Mouse (Mus musculus) midbrain, embryonic 11.5 days (tissue): Measurements from ENCODE around the gene A630076J17Rik. TPM values are rescaled to one million over a fixed set of nuclear protein-coding genes. Genes with fewer than 3 reads are reported as not detected.

Experiments
- ATAC-seq: fragments of 200-750 bp; cut with Nextera tagmentation; 2 replicates; pipeline ENCODE4 v1.8.0; 2017; ENCODE audit warnings: moderate TSS enrichment, moderate library complexity; ENCODE audit not compliant: low FRiP score
- DNase-seq: peaks from one replicate; pipeline ENCODE4 v3.0.0; 2015; ENCODE audit warnings: low spot score; ENCODE audit errors: missing footprints
- H3K27ac ChIP-seq: fragments of 300-500 bp; sonication (generic); 2 replicates; pipeline ENCODE4 v1.5.1; 2014; ENCODE audit warnings: low read depth, low read length
- H3K27me3 ChIP-seq: fragments of 300-500 bp; sonication (generic); 2 replicates; pipeline ENCODE4 v1.6.1; 2014; ENCODE audit warnings: mild to moderate bottlenecking, low read length, moderate library complexity, mixed read lengths; ENCODE audit not compliant: control insufficient read depth, insufficient read depth
- H3K36me3 ChIP-seq: fragments of 300-500 bp; sonication (generic); 2 replicates; pipeline ENCODE4 v1.6.1; 2014; ENCODE audit warnings: mild to moderate bottlenecking, low read length, moderate library complexity, mixed read lengths; ENCODE audit not compliant: control insufficient read depth, insufficient read depth
- H3K4me1 ChIP-seq: fragments of 300-500 bp; sonication (generic); 2 replicates; pipeline ENCODE4 v1.6.1; 2014; ENCODE audit warnings: low read length; ENCODE audit not compliant: control insufficient read depth, insufficient read depth
- H3K4me2 ChIP-seq: fragments of 300-500 bp; sonication (generic); 2 replicates; pipeline ENCODE4 v1.6.1; 2014; ENCODE audit warnings: mild to moderate bottlenecking, moderate library complexity
- H3K4me3 ChIP-seq: fragments of 300-500 bp; sonication (generic); 2 replicates; pipeline ENCODE4 v1.5.1; 2014; ENCODE audit warnings: low read depth, low read length
- H3K9ac ChIP-seq: fragments of 300-500 bp; sonication (generic); 2 replicates; pipeline ENCODE4 v1.6.1; 2014; ENCODE audit warnings: low read length
- H3K9me3 ChIP-seq: fragments of 300-500 bp; sonication (generic); 2 replicates; pipeline ENCODE4 v1.6.1; 2016; ENCODE audit warnings: low read length; ENCODE audit not compliant: control insufficient read depth
- WGBS: fragments of 180-500 bp; shearing (Covaris S2); extraction: QIAGEN DNeasy Blood & Tissue Kit; methylation state at CpG from one replicate; pipeline ENCODE4 v1.1.7; 2014; 5-methylcytosine and 5-hydroxymethylcytosine counted together
- polyA plus RNA-seq: library from polyadenylated mRNA; unstranded; fragments of >200 nt; fragmentation: Nextera tagmentation; extraction: Ambion mirVana; gene quantifications from 2 replicates; pipeline ENCODE4 v1.2.1, GENCODE M21; 2014

The A630076J17Rik gene
- polyA plus RNA-seq, 1 experiment from 2014 or later = not detected

- Histone ChIP-seq H3K4me1 (0 out of 2 replicates have a peak, but pooled peaks cover 2% of the 10 kb centered on the region), H3K36me3 (no peaks in the 10 kb centered on the region), H3K4me3 (no peak within 1 kb of the TSS), H3K9ac (no peak within 1 kb of the TSS), H3K9me3 (no peaks in the 10 kb centered on the region), H3K27me3 (no peaks in the 10 kb centered on the region), H3K4me2 (no peak within 1 kb of the TSS), H3K27ac (no peak within 1 kb of the TSS)
- no peak for ATAC-seq
- WGBS = 90% methylated on average over 9 of the region's 9 CpGs
- no peak for DNase-seq
These were observed 9.2 kb downstream of the A630076J17Rik start, which contains the start of gene Prok1 for GRCm38 (mm10) chr3:107239607-107240006. Gene Prok1, minus strand, starts transcription at chr3:107239707.

DNA sequence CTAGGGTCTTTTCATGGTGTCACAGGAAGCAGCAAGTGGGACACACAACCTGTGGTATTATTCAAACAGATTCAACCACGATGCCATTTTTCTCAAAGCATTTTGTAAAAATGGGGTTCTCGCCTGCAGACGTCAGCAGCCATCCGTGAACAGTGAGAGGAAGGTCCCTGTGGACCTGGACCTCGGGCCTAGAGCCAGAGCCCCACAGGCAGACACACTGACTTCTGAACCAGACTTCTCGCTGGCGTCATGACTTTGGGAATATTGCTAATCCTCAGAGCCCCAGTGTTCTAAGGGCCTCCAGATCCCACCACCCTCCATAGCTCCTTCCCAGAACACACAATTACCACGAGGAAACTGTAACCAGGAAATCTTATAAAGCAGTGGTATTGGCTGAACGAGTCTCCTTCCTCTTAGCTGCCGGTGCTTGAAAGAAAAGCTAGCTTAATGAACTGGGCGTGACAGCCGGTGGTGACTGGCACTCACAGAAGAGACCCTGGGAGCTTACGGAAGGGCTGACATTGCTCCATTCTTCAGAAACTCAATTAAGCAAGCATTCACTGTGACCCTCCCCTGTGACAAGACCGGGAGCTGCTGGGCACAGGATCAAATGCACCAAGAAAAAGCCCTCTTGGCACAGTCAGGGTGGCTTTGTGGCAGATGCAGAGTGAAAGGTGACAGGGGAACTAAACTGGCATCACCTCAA is 11.1 kb downstream of the A630076J17Rik start:
- WGBS = 41% methylated on average over 14 of the region's 14 CpGs
- Histone ChIP-seq H3K36me3 (no peaks in the 10 kb centered on the region), H3K27ac (no peak overlapping the region), H3K27me3 (no peaks in the 10 kb centered on the region), H3K4me2 (no peak overlapping the region), H3K4me1 (0 out of 2 replicates have a peak, but pooled peaks cover 2% of the 10 kb centered on the region), H3K9me3 (no peaks in the 10 kb centered on the region), H3K4me3 (no peak overlapping the region), H3K9ac (no peak overlapping the region)
- no peak for ATAC-seq
- DNase-seq = no peak

DNA sequence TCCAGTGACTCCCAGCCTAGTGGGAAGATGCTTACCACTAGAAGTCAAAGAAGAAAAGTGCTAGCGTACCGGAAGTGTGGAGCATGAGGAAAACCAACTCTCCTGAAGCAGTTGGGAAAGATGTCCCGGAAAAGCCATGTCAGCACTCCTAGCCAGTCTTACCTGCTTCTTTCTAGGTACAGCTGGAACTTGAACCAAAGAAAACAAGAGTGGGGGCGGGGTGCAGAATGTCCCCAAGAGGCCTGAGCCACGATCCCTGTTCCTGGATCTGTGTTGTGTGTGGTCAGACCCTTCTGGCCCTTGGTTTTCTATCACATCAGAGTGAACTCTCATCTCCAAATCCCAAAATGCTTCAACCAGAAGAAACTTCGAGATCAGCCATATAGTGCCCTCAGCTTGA is 16.5 kb downstream of the A630076J17Rik start:
- ATAC-seq (no peak), DNase-seq (peak; percentile 4)
- H3K9me3 ChIP-seq = no peaks in the 10 kb centered on the region
- no peak overlapping the region for H3K27ac ChIP-seq
- no peak overlapping the region for H3K4me2 ChIP-seq
- no peaks in the 10 kb centered on the region for H3K36me3 ChIP-seq
- no peaks in the 10 kb centered on the region for H3K27me3 ChIP-seq
- no peak overlapping the region for H3K4me3 ChIP-seq
- WGBS = 82% methylated on average over 6 of the region's 6 CpGs
- no peak overlapping the region for H3K9ac ChIP-seq
- H3K4me1 ChIP-seq = 0 out of 2 replicates have a peak, but pooled peaks cover 3% of the 10 kb centered on the region

DNA sequence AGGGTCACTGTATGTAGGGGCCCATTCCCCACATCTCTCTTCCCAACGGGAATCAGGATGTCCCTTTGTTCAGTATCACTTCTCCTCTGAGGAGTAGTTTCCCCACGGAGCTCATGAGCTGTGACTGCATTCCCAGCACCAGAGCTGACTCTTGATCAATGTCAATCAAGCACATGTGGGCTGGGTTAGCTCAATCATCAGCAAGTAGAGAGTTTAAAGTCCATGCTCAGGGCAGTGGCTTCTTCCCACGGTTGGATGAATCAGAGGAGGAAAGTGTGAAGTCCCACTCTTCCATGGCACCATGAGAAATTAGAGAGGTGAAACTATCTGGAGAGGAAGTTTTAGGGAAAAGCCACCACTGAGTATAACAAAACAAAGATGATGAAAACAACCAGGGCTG is 18.6 kb downstream of the A630076J17Rik start:
- WGBS = 73% methylated on average over 3 of the region's 3 CpGs
- DNase-seq = no peak
- no peak overlapping the region for H3K9ac ChIP-seq
- H3K4me2 ChIP-seq = no peak overlapping the region
- ATAC-seq = no peak
- no peak overlapping the region for H3K4me3 ChIP-seq
- H3K4me1 ChIP-seq = 0 out of 2 replicates have a peak, but pooled peaks cover 3% of the 10 kb centered on the region
- H3K27me3 ChIP-seq = no peaks in the 10 kb centered on the region
- no peaks in the 10 kb centered on the region for H3K36me3 ChIP-seq
- H3K27ac ChIP-seq = no peak overlapping the region
- H3K9me3 ChIP-seq = no peaks in the 10 kb centered on the region

GRCm38 (mm10) chr3:107250320-107250719 is 19.9 kb downstream of the A630076J17Rik start:
- 75% methylated on average over 2 of the region's 2 CpGs for WGBS
- H3K4me1 ChIP-seq = 0 out of 2 replicates have a peak, but pooled peaks cover 3% of the 10 kb centered on the region
- no peaks in the 10 kb centered on the region for H3K27me3 ChIP-seq
- H3K4me3 ChIP-seq = no peak overlapping the region
- no peak overlapping the region for H3K4me2 ChIP-seq
- no peak overlapping the region for H3K27ac ChIP-seq
- H3K36me3 ChIP-seq = no peaks in the 10 kb centered on the region
- H3K9me3 ChIP-seq = no peaks in the 10 kb centered on the region
- H3K9ac ChIP-seq = no peak overlapping the region
- DNase-seq (no peak), ATAC-seq (no peak)

GRCm38 (mm10) chr3:107252035-107252434 is 21.6 kb downstream of the A630076J17Rik start:
- WGBS = 73% methylated on average over 4 of the region's 4 CpGs
- Histone ChIP-seq H3K4me3 (no peak overlapping the region), H3K36me3 (no peaks in the 10 kb centered on the region), H3K27ac (no peak overlapping the region), H3K27me3 (no peaks in the 10 kb centered on the region), H3K4me1 (0 out of 2 replicates have a peak, but pooled peaks cover 3% of the 10 kb centered on the region), H3K9ac (no peak overlapping the region), H3K4me2 (no peak overlapping the region), H3K9me3 (no peaks in the 10 kb centered on the region)
- DNase-seq (no peak), ATAC-seq (no peak)

DNA sequence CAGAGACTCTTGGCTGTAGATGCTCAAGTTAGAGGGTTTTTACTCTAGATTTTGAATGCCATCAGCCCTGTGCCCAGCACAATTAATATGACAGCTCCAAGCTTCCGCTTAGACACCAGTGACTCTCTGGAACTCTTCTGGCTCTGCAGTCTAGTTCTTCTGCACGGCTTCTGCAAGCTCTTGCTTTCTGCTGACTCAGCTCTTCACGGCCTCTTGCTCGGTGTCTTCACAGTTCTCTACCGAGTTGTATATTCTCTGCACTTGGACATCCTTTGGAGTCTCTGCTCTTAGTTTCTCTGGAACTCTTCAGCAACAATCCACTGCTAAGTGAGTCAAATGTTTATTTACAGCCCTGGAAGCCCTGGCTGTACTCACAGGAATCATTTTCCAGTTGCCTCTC is 23.5 kb downstream of the A630076J17Rik start:
- no peak overlapping the region for H3K9ac ChIP-seq
- H3K9me3 ChIP-seq = no peaks in the 10 kb centered on the region
- peak; percentile 41 for DNase-seq
- no peak overlapping the region for H3K4me3 ChIP-seq
- H3K36me3 ChIP-seq = no peaks in the 10 kb centered on the region
- no peaks in the 10 kb centered on the region for H3K27me3 ChIP-seq
- 87% methylated on average over 5 of the region's 5 CpGs for WGBS
- H3K27ac ChIP-seq = no peak overlapping the region
- no peaks in the 10 kb centered on the region for H3K4me1 ChIP-seq
- ATAC-seq = no peak
- H3K4me2 ChIP-seq = no peak overlapping the region

- Histone ChIP-seq H3K9ac (no peak overlapping the region), H3K4me3 (no peak overlapping the region), H3K27ac (no peak overlapping the region), H3K4me2 (no peak overlapping the region), H3K36me3 (no peaks in the 10 kb centered on the region), H3K9me3 (no peaks in the 10 kb centered on the region), H3K27me3 (no peaks in the 10 kb centered on the region), H3K4me1 (peaks cover 3% of the 10 kb centered on the region; the same call in 1 of the 2 replicates)
- no peak for ATAC-seq
- WGBS = 91% methylated on average over 3 of the region's 3 CpGs
- DNase-seq = peak; percentile 76
These were observed 25.6 kb downstream of the A630076J17Rik start for GRCm38 (mm10) chr3:107255992-107256391.

- no peaks in the 10 kb centered on the region for H3K9me3 ChIP-seq
- no peaks in the 10 kb centered on the region for H3K27me3 ChIP-seq
- no peak overlapping the region for H3K4me2 ChIP-seq
- H3K9ac ChIP-seq = no peak overlapping the region
- H3K4me3 ChIP-seq = no peak overlapping the region
- no peak overlapping the region for H3K27ac ChIP-seq
- no peaks in the 10 kb centered on the region for H3K36me3 ChIP-seq
- ATAC-seq = no peak
- DNase-seq = no peak
- peaks cover 4% of the 10 kb centered on the region for H3K4me1 ChIP-seq
- 85% methylated on average over 7 of the region's 7 CpGs for WGBS
These were observed 26.3 kb downstream of the A630076J17Rik start for GRCm38 (mm10) chr3:107256724-107257123.
